Mouse (Mus musculus): Measurements from ENCODE around the gene Ankrd53.

DNA sequence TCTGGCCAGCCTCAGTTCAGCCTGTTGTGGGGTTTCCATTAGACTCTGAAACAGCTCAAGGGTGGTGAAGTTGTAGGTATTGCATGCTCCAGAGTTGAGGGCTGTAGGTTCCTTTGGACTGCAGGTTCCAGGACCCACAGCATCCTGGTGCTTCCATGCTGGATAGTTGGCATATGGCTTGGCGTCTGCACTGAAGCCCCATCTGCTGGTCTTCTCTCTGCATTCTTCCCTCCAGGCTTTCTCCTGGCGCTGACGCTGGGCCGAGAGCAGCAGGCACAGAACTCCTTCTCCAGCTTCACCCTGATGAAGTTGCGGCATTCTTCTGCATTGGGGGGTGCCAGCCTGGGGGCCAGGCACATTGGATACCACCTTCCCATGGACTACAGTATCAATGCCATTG lies 39.6 kb downstream of the Ankrd53 start:
- TF ChIP-seq CTCF (IDR thresholded peaks at IDR 0.05; ENCODE audit: control insufficient read depth, insufficient read depth, low read length) (no peak), POLR2A (IDR thresholded peaks at IDR 0.05; ENCODE audit: borderline replicate concordance, control insufficient read depth, low read depth, low read length) (no peak)

All from bone marrow, adult 2 months (tissue).